Comparison of ENCODE assay signal across 12 mouse cellular contexts in the genomic region with DNA sequence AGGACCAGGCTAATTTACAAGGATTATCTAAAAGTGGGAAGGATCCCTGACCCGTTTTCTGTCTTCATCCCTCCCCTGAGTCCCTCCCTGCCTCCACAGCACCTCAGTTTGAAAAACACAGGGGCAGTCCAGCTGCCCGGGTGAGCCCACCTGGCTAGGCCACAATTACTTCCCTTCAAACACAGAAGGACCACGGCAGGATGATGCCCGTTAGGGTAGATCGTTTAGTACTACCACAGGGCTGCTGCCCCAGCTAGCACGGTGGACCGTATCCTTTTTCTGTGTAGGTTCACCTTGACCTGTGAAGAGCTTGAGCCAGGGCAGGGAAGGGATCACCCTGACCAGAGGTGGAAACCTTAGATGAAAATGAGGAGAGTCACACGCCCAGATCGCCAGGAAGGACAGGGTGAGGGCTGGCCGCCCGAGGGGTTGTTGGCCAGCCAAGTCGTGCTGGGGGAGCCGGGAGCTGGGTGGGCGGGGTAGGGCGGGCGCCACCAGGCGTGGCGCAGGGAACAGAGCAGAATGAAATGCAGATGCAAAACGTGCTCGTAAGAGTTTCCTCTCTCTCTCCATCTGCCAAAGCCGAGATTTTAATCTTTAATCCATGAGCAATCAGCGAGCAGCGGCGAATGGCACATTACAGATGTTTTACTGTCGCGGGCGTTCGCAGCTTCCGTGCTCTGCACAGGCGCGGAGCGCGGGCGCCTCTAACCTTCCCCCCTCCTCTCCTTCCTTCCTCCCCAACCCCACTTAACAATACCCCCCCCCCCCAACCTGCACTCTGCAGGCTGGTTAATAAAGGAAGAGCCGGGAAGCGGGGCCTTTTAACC. TPM values are rescaled to one million over a fixed set of nuclear protein-coding genes. Genes with fewer than 3 reads are reported as not detected.
DNase-seq lines count a peak whose midpoint lies in the region; ATAC-seq lines count a peak whose summit lies in the region.
"Had no signal": no experiment of that assay in that cellular context is flagged by ENCODE, and none has a peak within 500 bp of the region (broad histone marks: within the 10 kb centered on the region; RNA-seq: fewer than 3 reads in every experiment).

No protein-coding gene starts in this region.

- peaks cover 30% of the 10 kb centered on the region for H3K4me1 ChIP-seq in embryonic facial prominence, embryonic 12.5 days
- peaks cover 11% of the 10 kb centered on the region; the same call in 1 of the 2 replicates for H3K4me1 ChIP-seq in intestine, embryonic 16.5 days (ENCODE audit: control insufficient read depth, insufficient read depth, low read length)
- peaks cover 28% of the 10 kb centered on the region for H3K4me1 ChIP-seq in midbrain, embryonic 15.5 days

- under 1% methylated on average over 33 of the region's 36 CpGs for WGBS in embryonic facial prominence, embryonic 12.5 days
- WGBS in intestine, embryonic 16.5 days: under 1% methylated on average over 36 of the region's 36 CpGs
- 1% methylated on average over 36 of the region's 36 CpGs for WGBS in midbrain, embryonic 15.5 days

- 0 out of 2 replicates have a peak, but pooled peaks have one; percentile 14 for ATAC-seq in embryonic facial prominence, embryonic 12.5 days (ENCODE audit: insufficient number of reproducible peaks, insufficient read depth, low FRiP score, low TSS enrichment)
- ATAC-seq in intestine, embryonic 16.5 days: no peak
- no peak for ATAC-seq in midbrain, embryonic 15.5 days (replicated peaks)
- ATAC-seq in inflammation-experienced regulatory T-cells, adult 6 months: no peak

- H3K36me3 ChIP-seq in embryonic facial prominence, embryonic 12.5 days: no peaks in the 10 kb centered on the region
- H3K36me3 ChIP-seq in intestine, embryonic 16.5 days (ENCODE audit: control insufficient read depth, insufficient read depth, low read length): no peaks in the 10 kb centered on the region
- H3K36me3 ChIP-seq in midbrain, embryonic 15.5 days (replicated peaks): no peaks in the 10 kb centered on the region

- peak; percentile 38 for DNase-seq in kidney, adult 18-20 months
- no peak for DNase-seq in kidney, adult 8-10 months
- no peak for DNase-seq in left cerebral cortex, postnatal 25 days (ENCODE audit: low spot score in 2 of 2)
- DNase-seq in retina, embryonic 14.5 days (ENCODE audit: low spot score): no peak
- DNase-seq: cerebellum, adult 11-12 months; heart, postnatal 4 days had no signal

- peak overlapping the region; percentile 49 for H3K4me2 ChIP-seq in embryonic facial prominence, embryonic 12.5 days (replicated peaks)
- peak overlapping the region; percentile 34 for H3K4me2 ChIP-seq in intestine, embryonic 16.5 days (ENCODE audit: low read depth, low read length)
- peak overlapping the region; percentile 50 for H3K4me2 ChIP-seq in midbrain, embryonic 15.5 days

- peaks cover 84% of the 10 kb centered on the region for H3K27me3 ChIP-seq in embryonic facial prominence, embryonic 12.5 days
- H3K27me3 ChIP-seq in intestine, embryonic 16.5 days (replicated peaks; ENCODE audit: control insufficient read depth, insufficient read depth, low read length): peaks cover 80% of the 10 kb centered on the region
- H3K27me3 ChIP-seq in midbrain, embryonic 15.5 days (replicated peaks): peaks cover 75% of the 10 kb centered on the region

- H3K9ac ChIP-seq in embryonic facial prominence, embryonic 12.5 days: no peak overlapping the region
- H3K9ac ChIP-seq in intestine, embryonic 16.5 days (ENCODE audit: low read depth, low read length): no peak overlapping the region
- peak overlapping the region; percentile 15; the same call in 1 of the 2 replicates for H3K9ac ChIP-seq in midbrain, embryonic 15.5 days

- H3K4me3 ChIP-seq in embryonic facial prominence, embryonic 12.5 days: peak overlapping the region; percentile 27
- H3K4me3 ChIP-seq in intestine, embryonic 16.5 days (ENCODE audit: low read length): no peak overlapping the region
- H3K4me3 ChIP-seq in midbrain, embryonic 15.5 days: peak overlapping the region; percentile 26
- H3K4me3 ChIP-seq: megakaryocyte, embryonic 14.5 days had no signal

- H3K9me3 ChIP-seq in embryonic facial prominence, embryonic 12.5 days: no peaks in the 10 kb centered on the region
- H3K9me3 ChIP-seq in intestine, embryonic 16.5 days (ENCODE audit: control insufficient read depth, low read length): no peaks in the 10 kb centered on the region
- no peaks in the 10 kb centered on the region for H3K9me3 ChIP-seq in midbrain, embryonic 15.5 days

- H3K27ac ChIP-seq in embryonic facial prominence, embryonic 12.5 days: no peak overlapping the region
- no peak overlapping the region for H3K27ac ChIP-seq in intestine, embryonic 16.5 days (ENCODE audit: low read length)
- H3K27ac ChIP-seq in midbrain, embryonic 15.5 days: no peak overlapping the region

- intact Hi-C loops in left cerebral cortex, postnatal 25 days (cut with DNase I): no loop called here

RNA-seq across cellular contexts. Expression of a gene that starts 32.0 kb away (rescaled TPM):
- polyA plus RNA-seq in embryonic facial prominence, embryonic 12.5 days (2016; fragmentation: Nextera tagmentation; extraction: Ambion mirVana): 0.55 and 0.95 TPM in 2 replicates
- not detected in 2 replicates for polyA plus RNA-seq in intestine, embryonic 16.5 days (2015; fragmentation: Nextera tagmentation; extraction: Ambion mirVana)
- 0.68 TPM in 2 replicates for polyA plus RNA-seq in midbrain, embryonic 15.5 days (2015; fragmentation: Nextera tagmentation; extraction: Ambion mirVana)
- under 1 TPM; 0.11 to 0.16 TPM for total RNA-seq in left cerebral cortex, postnatal 25 days (2021)
- not detected for polyA plus RNA-seq in inflammation-experienced regulatory T-cells, adult 6 months (2017; shearing (Covaris generic))
- total RNA-seq: heart, postnatal 4 days; MEL had no signal
